Mouse (Mus musculus) gastrocnemius, postnatal 4 days (tissue): ENCODE measurements around the gene Hras. TPM values are rescaled to one million over a fixed set of nuclear protein-coding genes. Genes with fewer than 3 reads are reported as not detected.

Source experiments
- microRNA-seq: library from miRNA; unstranded; fragments of <30 nt; microRNA quantifications from one replicate; pipeline ENCODE4 v1.2.0, GENCODE M21; 2021
- total RNA-seq, 2 experiments: library from RNA; stranded (reverse); gene quantifications; 2 replicates each; pipeline ENCODE4 v1.2.3; 2021

Hras gene
- total RNA-seq, 2 experiments from 2014 or later, result 166 to 193 TPM

Small RNA genes lying within 50 kb of the gene (microRNA-seq; reads per million reads assigned to microRNA genes)
- 233 reads per million, percentile 59 among the genes with 10 or more reads in this experiment for gene Mir210

Other genes with a start within 250 kb of the Hras start
- 1 to 10 TPM; 2.0 to 2.4 TPM for gene Ifitm5, start 243.7 kb downstream of the Hras start, total RNA-seq
- not detected for gene Gm45717, start 238.1 kb downstream of the Hras start, total RNA-seq
- 100 to 1,000 TPM; 238 to 274 TPM for gene Ifitm2, start 238.0 kb downstream of the Hras start, total RNA-seq
- gene Ifitm1, start 226.8 kb downstream of the Hras start, total RNA-seq, result 1 to 10 TPM; 4.9 to 8.2 TPM
- gene Ifitm3, start 183.2 kb downstream of the Hras start, total RNA-seq, result 10 to 100 TPM; 75.0 to 79.2 TPM
- 1 to 10 TPM in 1 of 2 experiments, not detected in 1; 1.2 TPM for gene Ifitm6, start 176.1 kb downstream of the Hras start, total RNA-seq
- not detected for gene Gm17387, start 164.9 kb downstream of the Hras start, total RNA-seq
- under 1 TPM; 0.22 to 0.62 TPM for gene B4galnt4, start 132.9 kb downstream of the Hras start, total RNA-seq
- under 1 TPM; 0.25 to 0.54 TPM for gene Pkp3, start 115.8 kb downstream of the Hras start, total RNA-seq
- 1 to 10 TPM; 2.9 to 3.7 TPM for gene Sigirr, start 93.4 kb downstream of the Hras start, total RNA-seq
- gene Ano9, start 76.2 kb downstream of the Hras start, total RNA-seq, result not detected
- 10 to 100 TPM; 22.6 to 29.0 TPM for gene Ptdss2, start 71.6 kb downstream of the Hras start, total RNA-seq
- 10 to 100 TPM; 64.5 to 79.3 TPM for gene Rnh1, start 21.1 kb downstream of the Hras start, total RNA-seq
- gene Lrrc56, start 152 bp upstream of the Hras start, total RNA-seq, result 1 to 10 TPM; 4.9 to 5.2 TPM
- not detected for gene Lmntd2, start 20.1 kb upstream of the Hras start, total RNA-seq
- 10 to 100 TPM in 1 of 2 experiments, 1 to 10 TPM in 1; 9.8 to 14.2 TPM for gene Rassf7, start 21.9 kb upstream of the Hras start, total RNA-seq
- 10 to 100 TPM; 48.4 to 63.3 TPM for gene Phrf1, start 34.8 kb upstream of the Hras start, total RNA-seq
- 1 to 10 TPM; 1.4 TPM for gene Irf7, start 72.5 kb upstream of the Hras start, total RNA-seq
- gene Cdhr5, start 82.8 kb upstream of the Hras start, total RNA-seq, result 1 to 10 TPM; 1.3 to 1.5 TPM
- gene Sct, start 85.1 kb upstream of the Hras start, total RNA-seq, result 1 to 10 TPM; 3.4 to 3.5 TPM
- under 1 TPM; 0.16 to 0.25 TPM for gene Drd4, start 98.0 kb upstream of the Hras start, total RNA-seq
- gene Deaf1, start 133.7 kb upstream of the Hras start, total RNA-seq, result 10 to 100 TPM; 44.6 to 50.4 TPM
- gene Tmem80, start 133.7 kb upstream of the Hras start, total RNA-seq, result 10 to 100 TPM; 14.2 to 14.6 TPM
- gene Eps8l2, start 144.9 kb upstream of the Hras start, total RNA-seq, result 1 to 10 TPM; 2.4 to 2.5 TPM
- 100 to 1,000 TPM; 120 to 128 TPM for gene Taldo1, start 198.2 kb upstream of the Hras start, total RNA-seq
- gene Gatd1, start 220.1 kb upstream of the Hras start, total RNA-seq, result 10 to 100 TPM; 18.3 to 19.5 TPM
- under 1 TPM; 0.34 to 0.49 TPM for gene Cend1, start 235.5 kb upstream of the Hras start, total RNA-seq
- gene Slc25a22, start 243.9 kb upstream of the Hras start, total RNA-seq, result 10 to 100 TPM; 16.4 to 25.2 TPM